Mouse (Mus musculus): ENCODE results near the gene Cacna1g. TPM values are rescaled to one million over a fixed set of nuclear protein-coding genes. Genes with fewer than 3 reads are reported as not detected.

The Cacna1g gene
- total RNA-seq, 2 experiments from 2014 or later: 48.7 to 52.8 TPM

Other genes starting within 250 kb of the Cacna1g start
- gene Wfikkn2, start 228.2 kb downstream of the Cacna1g start, total RNA-seq (2021): 1 to 10 TPM; 2.0 TPM
- gene Gm21885, start 192.3 kb downstream of the Cacna1g start, total RNA-seq (2021): not detected
- 10 to 100 TPM; 47.8 to 50.4 TPM for gene Luc7l3, start 152.2 kb downstream of the Cacna1g start, total RNA-seq (2021)
- 100 to 1,000 TPM; 178 to 183 TPM for gene Ankrd40, start 146.2 kb downstream of the Cacna1g start, total RNA-seq (2021)
- gene Abcc3, start 81.2 kb downstream of the Cacna1g start, total RNA-seq (2021): 1 to 10 TPM; 1.6 to 1.8 TPM
- gene Spata20, start 12.0 kb upstream of the Cacna1g start, total RNA-seq (2021): 1 to 10 TPM in 1 of 2 experiments, under 1 TPM in 1; 0.61 to 1.5 TPM
- 10 to 100 TPM; 31.3 to 34.3 TPM for gene Epn3, start 25.8 kb upstream of the Cacna1g start, total RNA-seq (2021)
- 1 to 10 TPM; 5.9 to 6.3 TPM for gene Mycbpap, start 47.5 kb upstream of the Cacna1g start, total RNA-seq (2021)
- gene Rsad1, start 75.1 kb upstream of the Cacna1g start, total RNA-seq (2021): 10 to 100 TPM; 12.3 to 13.0 TPM
- gene Chad, start 90.8 kb upstream of the Cacna1g start, total RNA-seq (2021): under 1 TPM; 0.61 to 0.62 TPM
- 10 to 100 TPM; 29.8 to 30.4 TPM for gene Acsf2, start 127.7 kb upstream of the Cacna1g start, total RNA-seq (2021)
- 10 to 100 TPM; 85.0 to 91.8 TPM for gene Lrrc59, start 155.6 kb upstream of the Cacna1g start, total RNA-seq (2021)
- gene Mrpl27, start 179.6 kb upstream of the Cacna1g start, total RNA-seq (2021): 10 to 100 TPM; 72.9 to 78.9 TPM
- 1 to 10 TPM; 4.2 to 5.1 TPM for gene Eme1, start 179.8 kb upstream of the Cacna1g start, total RNA-seq (2021)
- gene Xylt2, start 203.3 kb upstream of the Cacna1g start, total RNA-seq (2021): 10 to 100 TPM; 17.9 to 20.4 TPM
- not detected for gene Gm11541, start 230.3 kb upstream of the Cacna1g start, total RNA-seq (2021)

Measured in heart, postnatal 4 days (tissue).